Mouse (Mus musculus): ENCODE measurements around the gene Syt12. TPM values are rescaled to one million over a fixed set of nuclear protein-coding genes. Genes with fewer than 3 reads are reported as not detected.

Gene Syt12
- total and polyA plus RNA-seq, 3 experiments, result not detected

DNA sequence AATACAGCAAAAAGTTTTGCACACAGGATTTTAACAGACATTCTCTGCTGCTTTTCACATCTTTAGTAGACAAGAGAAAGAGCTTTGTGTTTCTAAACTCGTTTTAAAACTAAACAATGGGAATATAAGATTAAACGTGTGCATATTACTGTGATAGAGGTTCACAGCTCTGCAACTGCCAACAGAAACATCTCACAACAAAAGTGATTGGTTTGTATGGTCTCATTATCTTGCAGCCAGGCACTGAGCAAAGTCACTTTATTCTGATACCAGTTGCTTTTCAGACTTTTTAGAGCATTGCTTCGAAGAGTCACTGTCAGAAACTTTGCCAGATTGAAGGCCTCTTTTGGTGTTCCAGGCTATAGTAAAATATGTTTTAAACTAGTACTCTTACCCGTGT, 78.3 kb downstream of the Syt12 start (continued):
- TF ChIP-seq ELF1 (IDR thresholded peaks at IDR 0.05; ENCODE audit: low read depth, low read length), result no peak

DNA sequence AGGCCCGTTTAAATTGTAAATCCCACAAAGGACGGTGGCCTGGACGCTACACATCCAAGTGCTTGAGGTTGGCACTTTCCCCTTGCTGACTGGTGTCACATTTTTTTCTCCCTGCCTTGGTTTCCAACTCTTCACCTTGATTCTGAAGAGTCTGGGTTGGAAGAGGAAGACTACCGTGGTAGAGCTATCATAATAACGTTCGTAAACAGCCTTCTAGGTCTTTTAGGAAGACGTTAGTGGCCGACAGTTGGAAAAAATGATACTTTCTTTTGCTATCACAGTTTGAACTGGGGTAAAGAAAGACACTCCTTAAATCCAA, 78.7 kb downstream of the Syt12 start:
- no peak for TF ChIP-seq CHD2 (IDR thresholded peaks at IDR 0.05; ENCODE audit: low read length)
- no peak for TF ChIP-seq EP300 (IDR thresholded peaks at IDR 0.05; ENCODE audit: low read depth in 1 of 2, low read length in 2 of 2)
- TF ChIP-seq NELFE (IDR thresholded peaks at IDR 0.05; ENCODE audit: low read depth, low read length), result no peak; the same call in 1 of the 2 replicates
- TF ChIP-seq SIN3A (IDR thresholded peaks at IDR 0.05; ENCODE audit: low read length), result peak; percentile 53
- TF ChIP-seq ZNF384 (IDR thresholded peaks at IDR 0.05; ENCODE audit: low read depth, low read length), result peak; percentile 66
- peak; percentile 65; the same call in 1 of the 2 replicates for TF ChIP-seq POLR2AphosphoS2 (IDR thresholded peaks at IDR 0.05; ENCODE audit: low read length)
- peak; percentile 59; the same call in 1 of the 2 replicates for TF ChIP-seq CHD1 (IDR thresholded peaks at IDR 0.05; ENCODE audit: low read depth, low read length)
- no peak for TF ChIP-seq MAX (IDR thresholded peaks at IDR 0.05; ENCODE audit: low read length)
- TF ChIP-seq UBTF (IDR thresholded peaks at IDR 0.05; ENCODE audit: borderline replicate concordance, insufficient read depth, low read depth, low read length), result no peak
- no peak for TF ChIP-seq USF2 (IDR thresholded peaks at IDR 0.05; ENCODE audit: borderline replicate concordance in 1 of 2, insufficient read depth in 1 of 2, low read depth in 1 of 2, low read length in 2 of 2)
- TF ChIP-seq ZMIZ1 (IDR thresholded peaks at IDR 0.05; ENCODE audit: low read depth, low read length), result 0 out of 2 replicates have a peak, but pooled peaks have one; percentile 4
- 0 out of 2 replicates have a peak, but pooled peaks have one; percentile 53 for TF ChIP-seq MYB (IDR thresholded peaks at IDR 0.05; ENCODE audit: low read depth, low read length)
- TF ChIP-seq HCFC1 (IDR thresholded peaks at IDR 0.05; ENCODE audit: low read depth, low read length), result 0 out of 2 replicates have a peak, but pooled peaks have one; percentile 30
- peak overlapping the region; percentile 97 for H3K27ac ChIP-seq (ENCODE audit: control insufficient read depth, low read depth, low read length)
- peaks cover 34% of the 10 kb centered on the region for H3K79me2 ChIP-seq (ENCODE audit: control insufficient read depth, insufficient read depth, low read length, poor library complexity)
- H3K27me3 ChIP-seq (ENCODE audit: control insufficient read depth in 1 of 2, insufficient read depth in 2 of 2, low read length in 2 of 2), result no peaks in the 10 kb centered on the region
- H3K9me3 ChIP-seq (replicated peaks; ENCODE audit: insufficient read depth, low read length), result no peaks in the 10 kb centered on the region
- H3K9ac ChIP-seq (ENCODE audit: control insufficient read depth, low read depth, low read length, poor library complexity, severe bottlenecking), result peak overlapping the region; percentile 97
- peaks cover 8 to 16% of the 10 kb centered on the region in 2 experiments for H3K4me1 ChIP-seq (ENCODE audit: control insufficient read depth in 1 of 2, insufficient read depth in 2 of 2, low read length in 2 of 2)
- H3K4me3 ChIP-seq (ENCODE audit: control insufficient read depth in 1 of 2, insufficient read depth in 1 of 2, low read depth in 2 of 2, low read length in 2 of 2), result peak overlapping the region; percentile 93 to 96
- H3K36me3 ChIP-seq (ENCODE audit: control insufficient read depth in 1 of 2, insufficient read depth in 2 of 2, low read length in 2 of 2), result peaks cover 5 to 22% of the 10 kb centered on the region in 2 experiments; a peak in 3 of 4 replicates
- peak; percentile 83 for DNase-seq (ENCODE audit: low read depth, low spot score)

DNA sequence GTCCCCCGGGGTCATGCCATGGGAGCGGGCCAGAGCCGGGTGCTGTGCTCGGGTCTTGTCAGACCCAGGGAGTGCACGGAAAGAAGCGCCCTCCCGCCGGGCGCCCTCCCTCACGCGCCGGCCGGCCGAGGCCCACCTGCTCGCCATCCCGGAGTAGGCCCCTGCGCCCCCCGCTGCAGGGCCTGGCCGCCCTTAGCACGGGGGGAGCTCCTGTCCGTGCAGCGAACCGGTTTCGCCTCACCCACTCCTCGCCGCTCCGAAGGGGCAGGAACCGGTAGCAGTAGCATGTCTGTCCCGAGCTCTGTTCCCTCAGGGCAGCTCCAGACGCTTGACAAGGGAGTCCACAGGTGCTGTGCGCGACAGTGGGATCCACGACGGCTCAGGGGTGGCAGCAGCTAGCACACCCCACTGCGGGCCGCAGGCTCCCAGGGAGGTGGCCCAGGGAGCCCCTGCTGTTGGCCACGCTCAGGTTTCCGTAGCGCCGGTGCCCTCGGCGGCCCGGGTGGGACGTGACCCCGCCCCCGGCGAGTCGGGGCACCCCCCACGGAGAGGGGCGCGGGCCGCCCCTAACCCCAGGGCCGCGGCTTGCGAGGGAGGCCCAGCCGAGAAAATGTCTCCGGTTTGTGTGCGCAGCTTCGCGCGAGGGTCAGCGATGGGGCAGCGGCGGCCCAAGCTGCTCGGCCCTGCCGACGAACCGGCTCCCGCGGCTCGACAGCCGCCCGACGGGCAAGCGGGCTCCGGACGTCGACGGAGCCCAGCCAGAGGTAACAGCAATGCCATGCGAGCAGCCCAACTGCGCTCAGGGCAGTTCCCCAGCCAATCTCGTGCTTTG, 79.2 kb downstream of the Syt12 start, which contains the start of gene Kdm2a:
Gene Kdm2a (minus strand): TSS at position 488 of the 832 bp plus-strand sequence.
- Histone ChIP-seq H3K27ac (ENCODE audit: control insufficient read depth, low read depth, low read length) (peak within 1 kb of the TSS; percentile 97), H3K36me3 (ENCODE audit: control insufficient read depth in 1 of 2, insufficient read depth in 2 of 2, low read length in 2 of 2) (peaks cover 5 to 28% of the 10 kb centered on the region in 2 experiments; a peak in 3 of 4 replicates), H3K4me1 (ENCODE audit: control insufficient read depth in 1 of 2, insufficient read depth in 2 of 2, low read length in 2 of 2) (peaks cover 8 to 16% of the 10 kb centered on the region in 2 experiments), H3K9me3 (replicated peaks; ENCODE audit: insufficient read depth, low read length) (no peaks in the 10 kb centered on the region), H3K27me3 (ENCODE audit: control insufficient read depth in 1 of 2, insufficient read depth in 2 of 2, low read length in 2 of 2) (no peaks in the 10 kb centered on the region), H3K4me3 (ENCODE audit: control insufficient read depth in 1 of 2, insufficient read depth in 1 of 2, low read depth in 2 of 2, low read length in 2 of 2) (peak within 1 kb of the TSS; percentile 93 to 96), H3K9ac (ENCODE audit: control insufficient read depth, low read depth, low read length, poor library complexity, severe bottlenecking) (peak within 1 kb of the TSS; percentile 97), H3K79me2 (ENCODE audit: control insufficient read depth, insufficient read depth, low read length, poor library complexity) (peaks cover 38% of the 10 kb centered on the region)
- DNase-seq (ENCODE audit: low read depth, low spot score), result peak; percentile 70
- no peak; the same call in 1 of the 2 replicates for TF ChIP-seq SIN3A (IDR thresholded peaks at IDR 0.05; ENCODE audit: low read length)
- TF ChIP-seq ZNF384 (IDR thresholded peaks at IDR 0.05; ENCODE audit: low read depth, low read length), result no peak
- TF ChIP-seq ELF1 (IDR thresholded peaks at IDR 0.05; ENCODE audit: low read depth, low read length), result no peak
- TF ChIP-seq E2F4 (IDR thresholded peaks at IDR 0.05; ENCODE audit: borderline replicate concordance, low read depth, low read length), result no peak
- TF ChIP-seq CHD2 (IDR thresholded peaks at IDR 0.05; ENCODE audit: low read length), result no peak
- TF ChIP-seq EP300 (IDR thresholded peaks at IDR 0.05; ENCODE audit: low read depth in 1 of 2, low read length in 2 of 2), result no peak; a peak in 1 of 4 replicates
- 0 out of 2 replicates have a peak, but pooled peaks have one; percentile 37 for TF ChIP-seq TCF12 (IDR thresholded peaks at IDR 0.05; ENCODE audit: low read depth, low read length)
- TF ChIP-seq TBP (IDR thresholded peaks at IDR 0.05; ENCODE audit: low read depth, low read length), result no peak
- peak; percentile 53; the same call in 1 of the 2 replicates for TF ChIP-seq MAZ (IDR thresholded peaks at IDR 0.05; ENCODE audit: low read depth, low read length)
- peak; percentile 81 for TF ChIP-seq MAX (IDR thresholded peaks at IDR 0.05; ENCODE audit: low read length)
- TF ChIP-seq ZMIZ1 (IDR thresholded peaks at IDR 0.05; ENCODE audit: low read depth, low read length), result 0 out of 2 replicates have a peak, but pooled peaks have one; percentile 29
- TF ChIP-seq MAFK (IDR thresholded peaks at IDR 0.05; ENCODE audit: borderline replicate concordance, low read depth, low read length), result no peak
- TF ChIP-seq HCFC1 (IDR thresholded peaks at IDR 0.05; ENCODE audit: low read depth, low read length), result peak; percentile 46; the same call in 1 of the 2 replicates
- TF ChIP-seq NRF1 (IDR thresholded peaks at IDR 0.05; ENCODE audit: insufficient read depth, low read depth, low read length, poor library complexity, severe bottlenecking), result no peak
- TF ChIP-seq UBTF (IDR thresholded peaks at IDR 0.05; ENCODE audit: borderline replicate concordance, insufficient read depth, low read depth, low read length), result peak; percentile 27; the same call in 1 of the 2 replicates
- TF ChIP-seq JUND (IDR thresholded peaks at IDR 0.05; ENCODE audit: low read depth, low read length), result no peak
- peak; percentile 92 for TF ChIP-seq CHD1 (IDR thresholded peaks at IDR 0.05; ENCODE audit: low read depth, low read length)
- TF ChIP-seq RCOR1 (IDR thresholded peaks at IDR 0.05; ENCODE audit: low read depth, low read length), result no peak
- peak; percentile 44 for TF ChIP-seq MXI1 (IDR thresholded peaks at IDR 0.05; ENCODE audit: low read depth, low read length)
- TF ChIP-seq MYB (IDR thresholded peaks at IDR 0.05; ENCODE audit: low read depth, low read length), result no peak
- peak; percentile 50 to 56; a peak in 2 of 4 replicates for TF ChIP-seq POLR2A (IDR thresholded peaks at IDR 0.05; ENCODE audit: control insufficient read depth in 1 of 2, insufficient read depth in 1 of 2, low read depth in 1 of 2, low read length in 2 of 2, poor library complexity in 1 of 2)
